Mouse (Mus musculus) heart, embryonic 13.5 days (tissue): ENCODE measurements around the gene Mrap. TPM values are rescaled to one million over a fixed set of nuclear protein-coding genes. Genes with fewer than 3 reads are reported as not detected.

Source experiments
- ATAC-seq: fragments of 200-750 bp; cut with Nextera tagmentation; 2 replicates; pipeline ENCODE4 v1.8.0; 2017; ENCODE audit warnings: moderate TSS enrichment; ENCODE audit not compliant: insufficient number of reproducible peaks, low FRiP score, low TSS enrichment; ENCODE audit errors: extremely low read depth
- H3K27ac ChIP-seq: fragments of 300-500 bp; sonication (generic); replicated peaks from 2 replicates; pipeline ENCODE4 v1.5.1; 2015; ENCODE audit warnings: moderate library complexity, mild to moderate bottlenecking, inconsistent platforms
- H3K27me3 ChIP-seq: fragments of 300-500 bp; sonication (generic); replicated peaks from 2 replicates; pipeline ENCODE4 v1.6.1; 2015; ENCODE audit warnings: mild to moderate bottlenecking, inconsistent platforms
- H3K36me3 ChIP-seq: fragments of 300-500 bp; sonication (generic); 2 replicates; pipeline ENCODE4 v1.6.1; 2015; ENCODE audit warnings: mild to moderate bottlenecking, inconsistent platforms
- H3K4me1 ChIP-seq: fragments of 300-500 bp; sonication (generic); 2 replicates; pipeline ENCODE4 v1.6.1; 2015; ENCODE audit warnings: inconsistent platforms
- H3K4me2 ChIP-seq: fragments of 300-500 bp; sonication (generic); 2 replicates; pipeline ENCODE4 v1.6.1; 2015; ENCODE audit warnings: inconsistent platforms, mild to moderate bottlenecking, moderate library complexity
- H3K4me3 ChIP-seq: fragments of 300-500 bp; sonication (generic); 2 replicates; pipeline ENCODE4 v1.5.1; 2015; ENCODE audit warnings: moderate library complexity, mild to moderate bottlenecking, inconsistent platforms
- H3K9ac ChIP-seq: fragments of 300-500 bp; sonication (generic); 2 replicates; pipeline ENCODE4 v1.6.1; 2015; ENCODE audit warnings: inconsistent platforms, mild to moderate bottlenecking, moderate library complexity
- H3K9me3 ChIP-seq: fragments of 300-500 bp; sonication (generic); 2 replicates; pipeline ENCODE4 v1.6.1; 2016; ENCODE audit warnings: inconsistent platforms
- WGBS: fragments of 180-500 bp; shearing (Covaris S2); methylation state at CpG from one replicate; pipeline ENCODE4 v1.1.7; 2015; ENCODE audit warnings: mixed read lengths; 5-methylcytosine and 5-hydroxymethylcytosine counted together
- polyA plus RNA-seq: library from polyadenylated mRNA; unstranded; fragments of >200 nt; fragmentation: Nextera tagmentation; extraction: Ambion mirVana; gene quantifications from 2 replicates; pipeline ENCODE4 v1.2.1, GENCODE M21; 2015

Gene Mrap
- polyA plus RNA-seq, 1 experiment from 2014 or later, result 25.6 TPM

DNA sequence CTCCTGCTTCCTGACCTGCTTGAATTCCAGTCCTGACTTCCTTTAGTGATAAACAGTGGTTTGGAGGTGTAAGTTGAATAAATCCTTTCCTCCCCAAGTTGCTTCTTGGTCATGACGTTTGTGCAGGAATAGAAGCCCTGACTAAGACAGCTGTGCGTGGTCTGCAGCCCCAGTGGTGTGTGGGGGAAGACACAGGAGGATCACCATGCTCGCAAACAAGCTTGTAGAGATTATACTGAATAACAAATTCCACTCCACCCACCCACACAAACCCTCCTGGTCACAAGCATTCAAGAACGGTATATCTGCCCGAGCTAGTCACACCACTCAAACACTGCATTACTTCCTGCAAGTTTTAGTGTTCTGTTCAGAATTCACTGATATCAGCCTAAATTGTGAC is 54.1 kb downstream of the Mrap start:
- H3K27ac ChIP-seq, result no peak overlapping the region
- H3K4me1 ChIP-seq, result peaks cover 12% of the 10 kb centered on the region
- peaks cover 99% of the 10 kb centered on the region for H3K36me3 ChIP-seq
- WGBS, result 72% methylated on average over 5 of the region's 5 CpGs
- H3K4me3 ChIP-seq, result no peak overlapping the region
- ATAC-seq, result no peak
- H3K9ac ChIP-seq, result no peak overlapping the region
- no peak overlapping the region for H3K4me2 ChIP-seq
- H3K9me3 ChIP-seq, result no peaks in the 10 kb centered on the region
- H3K27me3 ChIP-seq, result no peaks in the 10 kb centered on the region

DNA sequence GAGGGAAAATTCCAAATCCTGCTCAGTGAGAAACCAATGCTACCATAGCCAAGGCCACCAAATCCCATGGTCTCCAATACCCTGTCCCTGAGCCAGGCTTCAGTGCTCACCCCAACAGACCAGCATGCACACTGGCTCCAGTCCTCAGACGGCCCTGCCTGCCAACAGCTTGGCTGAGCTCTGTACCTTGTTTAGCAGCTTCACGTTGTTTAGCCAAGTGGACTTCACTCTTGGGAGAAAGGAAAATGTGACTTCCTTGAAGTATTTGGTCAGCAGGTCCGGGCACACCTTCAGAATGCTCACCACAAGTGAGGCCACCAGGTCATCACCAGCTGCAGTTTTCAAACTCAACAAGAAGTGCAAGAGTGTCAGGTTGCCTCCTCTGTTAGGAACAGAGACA is 54.5 kb downstream of the Mrap start:
- no peak overlapping the region for H3K4me2 ChIP-seq
- ATAC-seq, result no peak
- no peaks in the 10 kb centered on the region for H3K9me3 ChIP-seq
- H3K27ac ChIP-seq, result no peak overlapping the region
- H3K4me1 ChIP-seq, result peaks cover 12% of the 10 kb centered on the region
- H3K27me3 ChIP-seq, result no peaks in the 10 kb centered on the region
- H3K9ac ChIP-seq, result no peak overlapping the region
- H3K36me3 ChIP-seq, result peaks cover 99% of the 10 kb centered on the region
- WGBS, result 59% methylated on average over 3 of the region's 3 CpGs
- H3K4me3 ChIP-seq, result no peak overlapping the region

DNA sequence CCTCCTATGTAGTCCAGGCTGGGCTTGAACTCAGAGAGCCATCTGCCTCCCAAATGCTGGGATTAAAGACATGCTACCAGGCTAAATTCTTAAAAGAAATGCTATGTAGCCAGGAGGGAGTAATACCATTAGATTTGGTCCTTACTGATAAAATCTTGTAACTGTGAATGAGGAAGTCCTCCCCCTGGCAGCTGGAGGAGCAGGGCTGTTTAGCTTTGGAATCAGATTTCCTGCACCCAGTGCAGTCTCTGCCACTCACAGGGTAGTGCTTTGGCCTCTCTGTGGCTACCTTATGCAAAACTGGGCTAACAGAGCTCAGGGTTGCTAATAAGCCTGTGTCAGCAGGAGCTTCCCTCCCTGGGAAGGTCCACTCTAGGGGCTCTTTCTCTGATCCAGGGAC is 56.7 kb downstream of the Mrap start:
- Histone ChIP-seq H3K4me3 (no peak overlapping the region), H3K4me1 (peaks cover 28% of the 10 kb centered on the region), H3K9me3 (no peaks in the 10 kb centered on the region), H3K9ac (no peak overlapping the region), H3K36me3 (peaks cover 96% of the 10 kb centered on the region), H3K27ac (no peak overlapping the region), H3K4me2 (no peak overlapping the region), H3K27me3 (no peaks in the 10 kb centered on the region)
- no peak for ATAC-seq

DNA sequence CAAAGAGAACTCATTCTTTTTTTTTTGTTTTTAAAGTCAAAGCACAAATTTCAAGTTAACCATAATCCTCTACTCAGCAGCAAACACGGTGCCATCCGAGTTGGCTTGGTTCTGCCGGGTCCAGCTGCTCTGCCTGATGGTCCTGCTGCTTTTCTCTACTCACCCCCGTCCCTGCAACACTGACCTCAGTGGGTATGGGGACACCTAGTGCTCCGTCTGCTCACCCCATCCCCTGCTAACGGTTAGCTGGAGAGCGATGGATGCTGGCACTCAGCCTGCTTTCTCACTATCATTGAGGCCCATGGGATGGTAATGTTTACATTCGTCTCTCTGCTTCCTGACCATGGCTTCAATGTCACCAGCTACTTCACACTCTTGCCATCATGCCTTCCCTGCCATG is 60.4 kb downstream of the Mrap start:
- Histone ChIP-seq H3K4me3 (no peak overlapping the region), H3K4me2 (no peak overlapping the region), H3K9ac (0 out of 2 replicates have a peak overlapping the region, but pooled peaks have one; percentile 19), H3K36me3 (peaks cover 86% of the 10 kb centered on the region), H3K4me1 (peaks cover 35% of the 10 kb centered on the region), H3K27ac (no peak overlapping the region), H3K9me3 (no peaks in the 10 kb centered on the region), H3K27me3 (no peaks in the 10 kb centered on the region)
- ATAC-seq, result no peak
- 68% methylated on average over 8 of the region's 8 CpGs for WGBS

DNA sequence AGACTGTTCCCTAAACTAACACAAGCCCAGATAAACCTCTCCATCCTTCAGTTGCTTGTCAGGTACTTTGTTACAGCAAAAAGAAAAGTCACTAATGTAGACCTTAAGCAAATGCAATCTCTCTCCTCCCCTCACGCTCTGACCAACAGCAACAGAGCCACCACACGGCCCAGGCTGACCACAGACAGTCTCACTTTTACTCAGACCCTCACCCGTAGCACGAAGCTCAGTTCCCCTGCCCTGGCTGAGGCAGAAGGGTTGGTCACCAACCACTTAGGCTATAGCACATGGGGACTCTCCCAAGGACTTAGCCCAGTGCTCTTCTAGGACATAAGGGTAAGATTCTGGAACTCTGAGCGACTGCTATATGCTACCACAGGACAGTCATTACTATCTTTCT is 60.8 kb downstream of the Mrap start:
- H3K27me3 ChIP-seq, result no peaks in the 10 kb centered on the region
- no peak overlapping the region for H3K4me2 ChIP-seq
- H3K27ac ChIP-seq, result no peak overlapping the region
- no peak overlapping the region for H3K9ac ChIP-seq
- peaks cover 86% of the 10 kb centered on the region for H3K36me3 ChIP-seq
- H3K9me3 ChIP-seq, result no peaks in the 10 kb centered on the region
- no peak overlapping the region for H3K4me3 ChIP-seq
- peaks cover 35% of the 10 kb centered on the region for H3K4me1 ChIP-seq
- no peak for ATAC-seq
- WGBS, result 74% methylated on average over 5 of the region's 5 CpGs

Other genes starting within 250 kb of the Mrap start
- gene Mis18a, start 10.8 kb upstream of the Mrap start, polyA plus RNA-seq, result 36.2 and 36.7 TPM in 2 replicates
- 5.9 and 6.4 TPM in 2 replicates for gene Urb1, start 72.2 kb downstream of the Mrap start, polyA plus RNA-seq
- 2.6 and 3.6 TPM in 2 replicates for gene Eva1c, start 88.5 kb downstream of the Mrap start, polyA plus RNA-seq
- gene Cfap298, start 196.9 kb downstream of the Mrap start, polyA plus RNA-seq, result 34.6 and 36.9 TPM in 2 replicates